Mouse (Mus musculus) left cerebral cortex, adult 2 months (tissue): Measurements from ENCODE around the gene Mettl24. TPM values are rescaled to one million over a fixed set of nuclear protein-coding genes. Genes with fewer than 3 reads are reported as not detected.

Source experiments
- DNase-seq, 2 experiments: peaks; one replicate each; pipeline ENCODE4 v3.0.0; 2021 to 2022; ENCODE audit warnings: low spot score in 2 of 2, mixed read lengths in 1 of 2; ENCODE audit errors: extremely low spot score in 1 of 2
- H3K27ac ChIP-seq: fragments of 200-600 bp; 2 replicates; pipeline ENCODE4 v1.8.1; 2022
- H3K4me3 ChIP-seq: fragments of 200-600 bp; 2 replicates; pipeline ENCODE4 v1.8.1; 2022
- CTCF ChIP-seq: fragments of 200-600 bp; IDR thresholded peaks from 2 replicates; pipeline ENCODE4 v1.8.1; 2022; ENCODE audit warnings: antibody characterized with exemption, mild to moderate bottlenecking, moderate library complexity
- intact Hi-C: fragments of 180-260 bp; cut with DNase I; formaldehyde crosslinking; loops from one replicate; pipeline ENCODE4 v1.15.1; 2025
- long read RNA-seq, 2 experiments: library from polyadenylated mRNA; stranded (forward); transcript quantifications; one replicate each; pipeline ENCODE4 v2.0.0; 2021; ENCODE audit warnings: borderline mapping rate in 2 of 2
- total RNA-seq, 2 experiments: library from RNA; stranded (reverse); gene quantifications; 2 replicates each; pipeline ENCODE4 v1.2.3; 2021

Mettl24 gene
- total RNA-seq, result 1 to 10 TPM; 1.6 to 2.8 TPM
- long read RNA-seq, experiment 1, partial matches to known transcripts, result 0 of 1 reads
- long read RNA-seq, experiment 1, other reads (novel, unspliced or antisense), result 1 of 1 reads
- long read RNA-seq, experiment 2, partial matches to known transcripts, result 0 of 3 reads
- long read RNA-seq, experiment 2, other reads (novel, unspliced or antisense), result 2 of 3 reads

DNA sequence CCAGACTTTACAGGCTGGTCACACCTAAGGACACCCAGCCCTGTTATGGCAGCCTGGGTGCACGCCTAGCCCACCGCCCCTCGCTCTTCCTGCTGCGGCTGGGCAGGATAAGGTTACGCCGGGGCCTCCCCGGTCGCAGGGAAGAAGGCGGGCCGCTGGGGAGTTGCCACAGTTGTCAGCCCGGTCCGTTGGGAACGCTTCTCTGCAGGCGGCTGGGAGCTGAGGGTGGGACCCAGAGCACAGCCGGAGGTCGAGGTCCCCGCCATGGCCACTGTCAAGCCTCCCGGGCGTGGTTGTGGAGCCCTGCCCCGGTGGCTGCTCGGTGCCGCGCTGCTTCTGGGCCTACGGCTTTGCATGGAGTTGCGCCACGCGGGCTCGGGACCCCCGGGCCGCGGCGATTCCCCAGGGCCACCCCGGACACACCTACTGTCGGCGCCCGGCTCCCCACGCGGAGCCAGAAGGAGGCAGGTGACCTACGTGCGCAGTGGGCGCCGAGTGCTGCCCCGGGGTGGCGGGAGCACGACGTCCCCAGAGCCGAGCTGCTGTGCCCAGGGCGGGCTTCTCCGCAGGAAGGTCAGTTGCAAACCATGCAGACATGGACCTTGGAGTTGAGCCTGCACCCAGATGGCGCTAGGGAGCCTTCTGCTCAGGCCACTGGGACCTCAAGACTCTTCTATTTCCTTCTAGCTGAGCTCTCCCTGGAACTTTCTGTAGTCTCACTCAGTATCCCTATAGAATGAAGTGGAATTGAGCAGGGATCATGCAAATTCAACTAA is at the start of gene Mettl24:
Gene Mettl24, plus strand, starts transcription at position 191 of the 776 bp plus-strand sequence.
- DNase-seq, result peak; percentile 58 to 66
- peak within 1 kb of the TSS; percentile 54 for H3K4me3 ChIP-seq
- H3K27ac ChIP-seq, result peak within 1 kb of the TSS; percentile 99
- intact Hi-C loops, result loop anchor here (1.0 to 5.0 kb wide), 5 partner anchors 68 to 201 kb away; no protein-coding TSS in a partner anchor
- TF ChIP-seq CTCF, result peak; percentile 67

DNA sequence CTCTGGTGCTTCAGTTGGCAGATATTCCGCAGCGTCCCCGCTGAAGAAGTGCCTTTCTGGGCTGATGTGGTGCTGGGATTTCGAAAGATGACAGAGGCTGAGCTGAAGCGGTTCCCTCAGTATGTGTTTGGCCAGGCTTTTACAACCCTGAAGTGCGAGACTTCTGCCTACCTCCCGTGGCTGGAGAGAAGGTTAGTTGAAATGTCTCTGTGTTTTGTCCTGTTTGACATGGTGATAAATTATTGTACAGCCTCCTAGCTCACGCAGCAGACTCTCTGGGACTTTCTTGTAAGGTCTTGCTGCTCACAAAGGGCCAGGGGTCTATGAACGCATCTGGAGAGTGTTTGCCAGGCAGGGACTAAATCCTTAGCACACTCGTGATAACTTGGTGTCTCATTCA is 45.8 kb upstream of the Mettl24 start:
- intact Hi-C loops, result loop anchor here (5.0 kb wide), 1 partner anchor 205 kb away; no protein-coding TSS in a partner anchor
- DNase-seq, result no peak
- Histone ChIP-seq H3K4me3 (no peak overlapping the region), H3K27ac (peak overlapping the region; percentile 77)
- no peak for TF ChIP-seq CTCF

DNA sequence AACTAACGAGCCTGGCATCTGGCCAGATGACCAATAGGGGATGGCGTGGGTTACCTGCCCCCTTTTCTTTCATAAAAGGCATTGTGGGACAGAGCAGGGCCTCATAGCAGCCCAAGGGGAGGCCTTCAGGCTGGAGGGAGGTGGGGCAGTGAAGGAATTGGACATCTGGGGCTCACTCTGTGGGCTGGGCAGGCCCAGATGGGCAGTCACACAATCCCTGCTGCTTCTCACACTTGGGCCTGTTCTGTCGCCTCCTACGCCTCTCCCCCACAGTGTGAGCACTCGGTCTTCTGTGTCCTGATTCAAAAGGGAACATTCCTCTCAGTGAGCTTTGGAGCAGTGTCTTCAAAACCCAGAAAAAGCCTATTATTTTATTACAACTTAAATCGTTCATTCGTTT is 44.8 kb upstream of the Mettl24 start:
- Histone ChIP-seq H3K27ac (peak overlapping the region; percentile 94), H3K4me3 (no peak overlapping the region)
- no peak for TF ChIP-seq CTCF
- intact Hi-C loops, result loop anchor here (1.0 to 5.0 kb wide), 6 partner anchors 19 to 333 kb away; partner anchors contain the start of genes Cdc40 and Wasf1
- DNase-seq, result peak; percentile 61 to 83

DNA sequence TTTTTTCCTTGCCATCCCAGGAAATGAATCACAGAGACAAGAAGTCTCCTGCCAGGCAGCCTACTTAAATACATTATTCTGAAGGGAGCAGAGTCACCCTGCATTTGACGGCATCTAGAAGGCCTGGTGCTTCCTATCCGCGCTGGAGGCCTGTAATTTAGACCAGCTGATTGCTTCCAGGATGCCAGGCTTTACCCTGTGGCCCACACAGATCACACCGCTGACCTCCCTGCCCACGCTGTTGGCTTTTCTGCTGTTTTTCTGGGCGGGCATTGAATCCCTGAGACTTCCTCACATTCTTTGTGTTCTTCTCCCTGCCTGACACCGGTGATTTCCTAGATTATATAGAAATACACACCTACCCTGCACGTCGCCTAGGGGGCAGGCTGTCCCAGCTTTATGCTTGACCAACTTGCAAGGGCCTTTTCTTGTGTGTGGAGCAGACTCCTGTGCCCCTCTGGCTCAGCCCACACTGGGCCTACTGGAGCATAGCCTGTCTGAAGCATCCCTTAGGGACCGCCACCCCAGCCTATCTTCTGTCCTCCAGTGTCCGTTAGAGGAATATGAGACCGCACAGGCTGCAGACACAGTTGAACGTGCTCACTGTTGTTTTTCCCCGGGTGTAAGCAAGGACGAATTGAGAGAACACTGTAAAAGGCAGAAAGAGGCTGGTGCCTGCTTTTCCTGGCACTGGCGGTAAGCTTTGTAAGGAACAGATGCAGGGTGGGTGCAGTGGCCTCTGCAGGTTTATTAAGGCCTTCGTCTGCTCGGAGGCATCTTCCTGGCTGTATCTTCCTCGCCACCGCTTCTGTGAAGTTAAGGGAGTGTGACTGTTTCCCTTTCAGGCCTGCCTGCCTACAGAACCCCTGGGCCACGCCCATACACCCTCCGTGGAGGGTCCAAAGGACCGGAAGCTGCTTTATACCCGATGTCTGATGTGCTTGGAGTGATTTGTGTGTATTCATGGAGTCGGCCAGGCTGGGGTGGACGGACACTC is 44.0 kb upstream of the Mettl24 start:
- DNase-seq, result peak in 1 of 2 experiments; percentile 44
- H3K4me3 ChIP-seq, result no peak overlapping the region
- peak overlapping the region; percentile 94 for H3K27ac ChIP-seq
- intact Hi-C loops, result loop anchor here (1.0 to 5.0 kb wide), 6 partner anchors 20 to 332 kb away; partner anchors contain the start of genes Cdc40 and Wasf1
- TF ChIP-seq CTCF, result peak; percentile 3; the same call in 1 of the 2 replicates

DNA sequence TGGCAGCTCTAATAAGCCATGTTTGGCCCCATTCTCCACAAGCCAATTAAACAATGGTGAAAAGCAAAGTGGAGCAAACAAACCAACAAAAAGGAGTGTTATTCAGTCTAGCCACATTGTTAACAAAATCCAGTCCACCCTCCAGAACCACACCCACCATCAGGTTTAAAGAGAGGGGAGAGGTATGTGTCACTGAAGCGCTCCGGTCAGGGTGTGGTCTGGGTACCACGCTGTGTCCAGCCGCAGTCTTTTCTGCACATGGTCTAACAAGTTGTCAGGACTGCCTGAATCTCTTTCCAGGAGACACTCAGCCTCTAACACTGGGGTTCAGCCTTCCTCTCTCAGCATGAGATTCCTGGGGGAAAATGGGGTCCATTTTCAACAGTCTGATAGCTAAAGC is 42.7 kb upstream of the Mettl24 start:
- no peak for TF ChIP-seq CTCF
- H3K27ac ChIP-seq, result peak overlapping the region; percentile 94
- intact Hi-C loops, result no loop called here
- H3K4me3 ChIP-seq, result no peak overlapping the region
- no peak for DNase-seq

DNA sequence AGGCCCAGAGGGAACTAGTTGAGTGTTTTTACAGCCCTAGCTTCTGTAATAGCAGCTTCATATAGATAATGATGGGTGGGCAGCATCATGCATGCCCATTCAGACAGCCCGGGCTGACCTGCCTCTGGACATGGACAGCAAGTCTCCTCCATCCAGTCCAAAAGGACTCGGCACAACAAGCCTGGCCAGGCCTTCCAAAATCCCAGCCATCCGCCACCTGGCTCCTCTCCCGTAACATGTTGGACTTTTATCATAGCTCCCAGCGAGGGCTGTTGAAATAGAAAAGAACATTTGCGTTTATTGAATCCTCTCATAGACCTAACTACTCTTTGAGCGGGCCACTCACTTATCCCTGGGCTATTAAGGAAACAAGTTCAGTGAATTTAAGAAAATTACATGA is 41.2 kb upstream of the Mettl24 start:
- H3K4me3 ChIP-seq, result no peak overlapping the region
- intact Hi-C loops, result no loop called here
- peak overlapping the region; percentile 94 for H3K27ac ChIP-seq
- peak in 1 of 2 experiments; percentile 11 for DNase-seq
- TF ChIP-seq CTCF, result no peak

DNA sequence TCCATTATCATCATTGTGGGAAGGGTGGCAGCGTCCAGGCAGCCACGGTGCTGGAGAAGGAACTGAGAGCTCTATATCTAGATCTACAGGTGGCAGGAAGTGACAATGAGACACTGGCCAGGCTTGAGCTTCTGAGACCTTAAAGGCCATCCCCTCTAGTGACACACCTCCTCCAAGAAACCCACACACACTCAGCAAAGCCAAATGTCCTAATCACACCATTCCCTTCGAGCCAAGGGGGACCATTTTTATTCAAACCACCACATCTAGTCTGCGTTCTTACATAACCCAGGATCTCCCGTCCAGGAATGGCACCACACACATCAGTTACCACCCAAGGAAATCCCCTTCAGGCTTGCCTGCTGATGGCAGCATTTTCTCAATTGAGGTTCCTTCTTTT is 40.0 kb upstream of the Mettl24 start:
- no peak for TF ChIP-seq CTCF
- H3K4me3 ChIP-seq, result no peak overlapping the region
- no peak overlapping the region for H3K27ac ChIP-seq
- no peak for DNase-seq
- intact Hi-C loops, result no loop called here

DNA sequence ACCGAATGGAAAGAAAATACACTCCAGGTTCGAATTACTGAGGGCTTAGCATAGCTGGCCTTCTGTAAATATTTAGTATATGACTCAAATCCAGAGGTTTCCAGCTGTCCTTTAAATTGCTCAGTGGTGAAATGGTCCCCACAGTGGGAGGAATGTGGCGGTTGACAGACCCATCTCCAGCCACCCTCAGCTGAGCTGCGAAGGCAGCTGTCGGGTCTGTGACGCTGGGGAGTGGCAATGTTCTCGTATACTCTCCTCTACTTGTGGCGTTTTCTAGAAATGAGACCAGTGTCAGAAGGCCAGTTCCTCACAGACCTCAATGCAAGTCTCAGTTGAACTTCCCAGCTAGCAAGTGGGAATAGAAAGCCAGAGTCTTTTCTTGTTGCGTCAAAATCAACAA is 38.6 kb upstream of the Mettl24 start:
- H3K4me3 ChIP-seq, result no peak overlapping the region
- intact Hi-C loops, result no loop called here
- DNase-seq, result no peak
- TF ChIP-seq CTCF, result no peak
- no peak overlapping the region for H3K27ac ChIP-seq

DNA sequence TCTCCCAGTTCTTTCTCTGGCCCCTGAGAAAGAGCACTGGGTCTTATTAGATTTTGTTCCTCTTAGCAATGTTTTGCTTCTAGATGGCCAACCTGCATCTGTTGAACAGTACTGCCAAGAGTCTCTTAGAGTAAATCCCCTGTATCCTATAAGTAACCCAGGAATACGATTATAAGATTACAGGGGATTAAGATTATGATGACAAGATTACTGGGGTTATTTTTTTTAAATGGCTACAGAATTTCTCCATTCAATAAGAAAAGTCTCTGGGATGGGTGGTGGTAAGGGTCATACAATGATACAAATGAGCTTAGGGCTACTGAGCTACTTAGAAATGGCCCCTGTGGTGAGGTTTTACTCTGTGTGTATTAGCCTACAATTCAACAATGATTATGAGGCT is 37.7 kb upstream of the Mettl24 start:
- Histone ChIP-seq H3K27ac (no peak overlapping the region), H3K4me3 (no peak overlapping the region)
- no peak for DNase-seq
- no peak for TF ChIP-seq CTCF
- intact Hi-C loops, result loop anchor here (5.0 kb wide), 1 partner anchor 642 kb away; no protein-coding TSS in a partner anchor

DNA sequence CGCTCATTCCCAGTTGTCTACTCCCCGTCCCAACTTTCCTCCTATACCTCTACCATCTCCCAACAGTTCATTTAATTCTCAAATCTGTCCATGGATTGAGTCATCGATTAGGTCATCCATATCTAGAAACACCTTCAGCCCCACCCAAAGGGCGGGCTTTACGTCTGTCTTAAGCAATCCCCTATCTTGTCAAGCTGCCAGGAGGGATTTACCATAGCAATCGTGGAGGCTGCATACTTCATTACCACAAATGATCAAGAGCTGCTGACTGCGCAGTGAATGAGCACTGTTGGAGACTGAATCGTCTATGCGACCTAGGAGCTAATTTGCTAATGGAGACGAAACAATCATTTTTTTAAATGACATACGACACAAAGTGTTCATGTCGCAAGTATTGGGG is 34.3 kb upstream of the Mettl24 start:
- DNase-seq, result no peak
- TF ChIP-seq CTCF, result no peak
- no peak overlapping the region for H3K4me3 ChIP-seq
- H3K27ac ChIP-seq, result no peak overlapping the region
- intact Hi-C loops, result loop anchor here (5.0 kb wide), 1 partner anchor 639 kb away; no protein-coding TSS in a partner anchor

DNA sequence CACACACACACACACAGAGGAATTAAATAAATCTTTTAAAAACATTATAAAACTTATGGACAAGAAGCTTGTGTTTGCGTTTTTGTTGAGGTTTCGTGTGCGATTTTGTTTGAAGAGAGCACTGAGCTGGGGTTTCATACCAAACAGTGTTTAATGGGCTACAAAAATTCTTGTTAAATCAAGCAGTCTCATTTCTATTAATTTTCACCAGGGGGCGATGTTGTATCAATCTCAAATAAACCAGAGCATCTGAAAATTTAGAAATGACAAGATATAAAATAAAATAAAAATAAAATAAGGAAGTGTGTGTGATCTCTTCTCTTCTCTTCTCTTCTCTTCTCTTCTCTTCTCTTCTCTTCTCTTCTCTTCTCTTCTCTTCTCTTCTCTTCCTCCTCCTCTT is 33.4 kb upstream of the Mettl24 start:
- intact Hi-C loops, result loop anchor here (2.0 to 5.0 kb wide), 4 partner anchors 68 to 638 kb away; no protein-coding TSS in a partner anchor
- TF ChIP-seq CTCF, result peak; percentile 65
- no peak overlapping the region for H3K4me3 ChIP-seq
- DNase-seq, result no peak
- H3K27ac ChIP-seq, result no peak overlapping the region
